Mouse (Mus musculus): Measurements from ENCODE around the gene Tnfrsf13c. TPM values are rescaled to one million over a fixed set of nuclear protein-coding genes. Genes with fewer than 3 reads are reported as not detected.

Gene Tnfrsf13c
- polyA plus RNA-seq (2012; rRNA removed; ENCODE audit: low replicate concordance): 0.40 and 0.66 TPM in 2 replicates

GRCm38 (mm10) chr15:82223657-82224601 lies at the start of gene Tnfrsf13c:
Tnfrsf13c (minus strand) TSS chr15:82224369.

GRCm38 (mm10) chr15:82252097-82252496 lies 27.9 kb upstream of the Tnfrsf13c start, which contains the start of gene 1500009C09Rik:
1500009C09Rik (plus strand) TSS chr15:82252397.

GRCm38 (mm10) chr15:82244115-82244804 lies 20.1 kb upstream of the Tnfrsf13c start, which contains the start of gene Cenpm:
Cenpm (minus strand) TSS chr15:82244748.

GRCm38 (mm10) chr15:82212752-82213063 lies 11.5 kb downstream of the Tnfrsf13c start, which contains the start of gene Shisa8:
Shisa8 (minus strand) TSS chr15:82212815.

Other genes starting within 250 kb of the Tnfrsf13c start
- not detected in 2 replicates for gene 1700029P11Rik, start 243.8 kb downstream of the Tnfrsf13c start, polyA plus RNA-seq (2012; rRNA removed; ENCODE audit: low replicate concordance)
- gene Xrcc6, start 236.5 kb downstream of the Tnfrsf13c start, polyA plus RNA-seq (2012; rRNA removed; ENCODE audit: low replicate concordance): 23.3 and 33.3 TPM in 2 replicates
- gene Desi1, start 190.5 kb downstream of the Tnfrsf13c start, polyA plus RNA-seq (2012; rRNA removed; ENCODE audit: low replicate concordance): 28.1 and 41.7 TPM in 2 replicates
- gene Snu13, start 176.8 kb downstream of the Tnfrsf13c start, polyA plus RNA-seq (2012; rRNA removed; ENCODE audit: low replicate concordance): 50.4 and 75.6 TPM in 2 replicates
- gene 4930407I10Rik, start 165.2 kb downstream of the Tnfrsf13c start, polyA plus RNA-seq (2012; rRNA removed; ENCODE audit: low replicate concordance): not detected in 2 replicates
- 0.04 TPM in 1 of 2 replicates, not detected in the other for gene Mei1, start 154.4 kb downstream of the Tnfrsf13c start, polyA plus RNA-seq (2012; rRNA removed; ENCODE audit: low replicate concordance)
- gene Ccdc134, start 96.4 kb downstream of the Tnfrsf13c start, polyA plus RNA-seq (2012; rRNA removed; ENCODE audit: low replicate concordance): 10.0 and 14.9 TPM in 2 replicates
- gene Srebf2, start 77.2 kb downstream of the Tnfrsf13c start, polyA plus RNA-seq (2012; rRNA removed; ENCODE audit: low replicate concordance): 60.2 and 70.3 TPM in 2 replicates
- gene Shisa8, start 11.6 kb downstream of the Tnfrsf13c start, polyA plus RNA-seq (2012; rRNA removed; ENCODE audit: low replicate concordance): 0.40 and 0.62 TPM in 2 replicates
- 3.7 and 11.9 TPM in 2 replicates for gene Cenpm, start 20.4 kb upstream of the Tnfrsf13c start, polyA plus RNA-seq (2012; rRNA removed; ENCODE audit: low replicate concordance)
- not detected in 2 replicates for gene 1500009C09Rik, start 28.0 kb upstream of the Tnfrsf13c start, polyA plus RNA-seq (2012; rRNA removed; ENCODE audit: low replicate concordance)
- 1.6 and 1.8 TPM in 2 replicates for gene Sept3, start 50.5 kb upstream of the Tnfrsf13c start, polyA plus RNA-seq (2012; rRNA removed; ENCODE audit: low replicate concordance)
- gene Wbp2nl, start 74.6 kb upstream of the Tnfrsf13c start, polyA plus RNA-seq (2012; rRNA removed; ENCODE audit: low replicate concordance): 0.19 TPM in 1 of 2 replicates, not detected in the other
- 135 and 144 TPM in 2 replicates for gene Naga, start 114.6 kb upstream of the Tnfrsf13c start, polyA plus RNA-seq (2012; rRNA removed; ENCODE audit: low replicate concordance)
- 2.1 and 8.0 TPM in 2 replicates for gene Pheta2, start 114.6 kb upstream of the Tnfrsf13c start, polyA plus RNA-seq (2012; rRNA removed; ENCODE audit: low replicate concordance)
- 221 and 257 TPM in 2 replicates for gene Smdt1, start 114.6 kb upstream of the Tnfrsf13c start, polyA plus RNA-seq (2012; rRNA removed; ENCODE audit: low replicate concordance)
- gene Ndufa6, start 130.0 kb upstream of the Tnfrsf13c start, polyA plus RNA-seq (2012; rRNA removed; ENCODE audit: low replicate concordance): 293 and 339 TPM in 2 replicates
- gene Cyp2d22, start 155.9 kb upstream of the Tnfrsf13c start, polyA plus RNA-seq (2012; rRNA removed; ENCODE audit: low replicate concordance): 65.9 and 85.3 TPM in 2 replicates
- not detected in 2 replicates for gene Cyp2d11, start 169.7 kb upstream of the Tnfrsf13c start, polyA plus RNA-seq (2012; rRNA removed; ENCODE audit: low replicate concordance)
- 0.30 TPM in 1 of 2 replicates, not detected in the other for gene Cyp2d10, start 182.8 kb upstream of the Tnfrsf13c start, polyA plus RNA-seq (2012; rRNA removed; ENCODE audit: low replicate concordance)
- not detected in 2 replicates for gene Cyp2d9, start 209.1 kb upstream of the Tnfrsf13c start, polyA plus RNA-seq (2012; rRNA removed; ENCODE audit: low replicate concordance)

All from subcutaneous adipose tissue, adult 2 months (tissue).